In genomic region chr16:97514099-97514940, GRCm38 (mm10) we compare ENCODE assay signal across 34 mouse cellular contexts. TPM values are rescaled to one million over a fixed set of nuclear protein-coding genes. Genes with fewer than 3 reads are reported as not detected.
DNase-seq lines count a peak whose midpoint lies in the region; ATAC-seq lines count a peak whose summit lies in the region.
"Had no signal": no experiment of that assay in that cellular context is flagged by ENCODE, and none has a peak within 500 bp of the region (broad histone marks: within the 10 kb centered on the region; RNA-seq: fewer than 3 reads in every experiment).

Gene Fam3b, minus strand, starts transcription at chr16:97514816.

- H3K9ac ChIP-seq in lung, embryonic 16.5 days (ENCODE audit: low read length), result no peak within 1 kb of the TSS
- no peak within 1 kb of the TSS for H3K9ac ChIP-seq in intestine, embryonic 16.5 days (ENCODE audit: low read depth, low read length)
- H3K9ac ChIP-seq in midbrain, embryonic 15.5 days, result no peak within 1 kb of the TSS
- H3K9ac ChIP-seq: forebrain, embryonic 12.5 days; forebrain, postnatal 0 days; heart, embryonic 15.5 days; limb, embryonic 15.5 days; liver, embryonic 13.5 days; lung, embryonic 15.5 days; midbrain, embryonic 13.5 days; stomach, embryonic 15.5 days had no signal

- no peaks in the 10 kb centered on the region for H3K4me1 ChIP-seq in lung, embryonic 16.5 days (replicated peaks; ENCODE audit: control insufficient read depth, insufficient read depth, low read length)
- H3K4me1 ChIP-seq in intestine, embryonic 16.5 days (ENCODE audit: control insufficient read depth, insufficient read depth, low read length), result peaks cover 9% of the 10 kb centered on the region; the same call in 1 of the 2 replicates
- no peaks in the 10 kb centered on the region for H3K4me1 ChIP-seq in midbrain, embryonic 15.5 days
- H3K4me1 ChIP-seq: forebrain, embryonic 12.5 days; limb, embryonic 15.5 days; midbrain, embryonic 13.5 days; stomach, embryonic 15.5 days had no signal

- H3K4me3 ChIP-seq in lung, embryonic 16.5 days (ENCODE audit: low read length), result no peak within 1 kb of the TSS
- no peak within 1 kb of the TSS for H3K4me3 ChIP-seq in intestine, embryonic 16.5 days (ENCODE audit: low read length)
- H3K4me3 ChIP-seq in midbrain, embryonic 15.5 days, result no peak within 1 kb of the TSS
- H3K4me3 ChIP-seq: erythroblast, embryonic 14.5 days; forebrain, embryonic 12.5 days; heart, embryonic 15.5 days; limb, embryonic 10.5 days; limb, embryonic 15.5 days; liver, embryonic 13.5 days; lung, embryonic 15.5 days; midbrain, embryonic 13.5 days; stomach, embryonic 15.5 days had no signal

- H3K4me2 ChIP-seq in lung, embryonic 16.5 days (ENCODE audit: low read depth, low read length), result no peak within 1 kb of the TSS
- no peak within 1 kb of the TSS for H3K4me2 ChIP-seq in intestine, embryonic 16.5 days (ENCODE audit: low read depth, low read length)
- no peak within 1 kb of the TSS for H3K4me2 ChIP-seq in midbrain, embryonic 15.5 days
- H3K4me2 ChIP-seq: forebrain, embryonic 12.5 days; heart, embryonic 15.5 days; limb, embryonic 15.5 days; liver, embryonic 13.5 days; lung, embryonic 15.5 days; midbrain, embryonic 13.5 days; stomach, embryonic 15.5 days had no signal

- no peaks in the 10 kb centered on the region for H3K9me3 ChIP-seq in lung, embryonic 16.5 days (ENCODE audit: control insufficient read depth, low read length)
- H3K9me3 ChIP-seq in intestine, embryonic 16.5 days (ENCODE audit: control insufficient read depth, low read length), result no peaks in the 10 kb centered on the region
- H3K9me3 ChIP-seq in midbrain, embryonic 15.5 days, result no peaks in the 10 kb centered on the region
- H3K9me3 ChIP-seq: forebrain, embryonic 12.5 days; heart, embryonic 15.5 days; limb, embryonic 10.5 days; limb, embryonic 15.5 days; liver, embryonic 13.5 days; lung, embryonic 15.5 days; midbrain, embryonic 13.5 days; stomach, embryonic 15.5 days had no signal

- no peaks in the 10 kb centered on the region for H3K36me3 ChIP-seq in lung, embryonic 16.5 days (ENCODE audit: control insufficient read depth, insufficient read depth, low read length)
- no peaks in the 10 kb centered on the region for H3K36me3 ChIP-seq in intestine, embryonic 16.5 days (ENCODE audit: control insufficient read depth, insufficient read depth, low read length)
- no peaks in the 10 kb centered on the region for H3K36me3 ChIP-seq in midbrain, embryonic 15.5 days (replicated peaks)
- H3K36me3 ChIP-seq: forebrain, embryonic 12.5 days; heart, embryonic 15.5 days; limb, embryonic 10.5 days; limb, embryonic 15.5 days; liver, embryonic 13.5 days; lung, embryonic 15.5 days; midbrain, embryonic 13.5 days; stomach, embryonic 15.5 days had no signal

- H3K27ac ChIP-seq in lung, embryonic 16.5 days (ENCODE audit: low read length), result peak within 1 kb of the TSS; percentile 43
- no peak within 1 kb of the TSS for H3K27ac ChIP-seq in intestine, embryonic 16.5 days (ENCODE audit: low read length)
- H3K27ac ChIP-seq in midbrain, embryonic 15.5 days, result no peak within 1 kb of the TSS
- H3K27ac ChIP-seq: forebrain, embryonic 12.5 days; heart, embryonic 15.5 days; limb, embryonic 10.5 days; limb, embryonic 15.5 days; liver, embryonic 13.5 days; lung, embryonic 15.5 days; midbrain, embryonic 13.5 days; stomach, embryonic 15.5 days had no signal

- ATAC-seq in lung, embryonic 16.5 days (ENCODE audit: low read depth), result peak; percentile 63
- peak; percentile 74 for ATAC-seq in intestine, embryonic 16.5 days
- ATAC-seq in megakaryocyte progenitor cell, adult 5-6 weeks (replicated peaks; ENCODE audit: poor library complexity), result no peak
- ATAC-seq in midbrain, embryonic 15.5 days (replicated peaks), result no peak
- ATAC-seq: activated CD4-positive, CD25-positive, alpha-beta regulatory T cell, adult 4 months; CD4-positive, CD25-positive, alpha-beta regulatory T cell, adult 4 months; forebrain, postnatal 0 days; hindbrain, embryonic 16.5 days; midbrain, embryonic 13.5 days had no signal

- no peaks in the 10 kb centered on the region for H3K27me3 ChIP-seq in lung, embryonic 16.5 days (ENCODE audit: control insufficient read depth, insufficient read depth, low read depth, low read length)
- no peaks in the 10 kb centered on the region for H3K27me3 ChIP-seq in intestine, embryonic 16.5 days (replicated peaks; ENCODE audit: control insufficient read depth, insufficient read depth, low read length)
- H3K27me3 ChIP-seq in midbrain, embryonic 15.5 days (replicated peaks), result no peaks in the 10 kb centered on the region
- H3K27me3 ChIP-seq: forebrain, embryonic 12.5 days; heart, embryonic 15.5 days; limb, embryonic 15.5 days; liver, embryonic 13.5 days; lung, embryonic 15.5 days; midbrain, embryonic 13.5 days; stomach, embryonic 15.5 days had no signal

- no peak for DNase-seq in lung, postnatal 10 days
- peak; percentile 52 for DNase-seq in lung, postnatal 36 days
- DNase-seq in embryo, embryonic 10 days (ENCODE audit: low spot score), result no peak
- DNase-seq: adrenal gland, adult 2 months; adrenal gland, postnatal 36 days; cerebellum, adult 18-20 months; cerebellum, postnatal 10 days; forebrain, postnatal 0 days; kidney, postnatal 14 days; liver, embryonic 13.5 days had no signal

- WGBS in lung, embryonic 16.5 days, result 39% methylated on average over 4 of the region's 4 CpGs
- WGBS in intestine, embryonic 16.5 days, result 59% methylated on average over 4 of the region's 4 CpGs
- 70% methylated on average over 4 of the region's 4 CpGs for WGBS in midbrain, embryonic 15.5 days

RNA-seq across cellular contexts. Expression of gene Fam3b, which starts in this region (rescaled TPM):
- not detected in 2 replicates for polyA plus RNA-seq in lung, embryonic 16.5 days (2015; fragmentation: Nextera tagmentation; extraction: Ambion mirVana)
- 1.3 and 1.7 TPM in 2 replicates for polyA plus RNA-seq in intestine, embryonic 16.5 days (2015; fragmentation: Nextera tagmentation; extraction: Ambion mirVana)
- total RNA-seq in megakaryocyte progenitor cell, adult 5-6 weeks (2015), result 0.84 TPM in 1 of 2 replicates, not detected in the other
- total RNA-seq in megakaryocyte progenitor cell, adult 5-6 weeks (2017), result 0.17 TPM in 1 of 2 replicates, not detected in the other
- polyA plus RNA-seq in midbrain, embryonic 15.5 days (2015; fragmentation: Nextera tagmentation; extraction: Ambion mirVana), result not detected in 2 replicates
- total RNA-seq: adrenal gland, adult 2 months; adrenal gland, postnatal 36 days; forebrain, postnatal 0 days; gastrocnemius, adult 8-10 months; heart, postnatal 25 days; layer of hippocampus, adult 18-20 months; layer of hippocampus, postnatal 25 days; monocyte, adult 5-6 weeks had no signal
- polyA plus RNA-seq: adrenal gland, adult 2 months; brain, embryonic 14.5 days; forebrain, embryonic 12.5 days; forebrain, postnatal 0 days; heart, embryonic 15.5 days; hindbrain, embryonic 11.5 days; hindbrain, embryonic 16.5 days; kidney, embryonic 14.5 days; limb, embryonic 10.5 days; liver, embryonic 13.5 days; lung, embryonic 15.5 days; midbrain, embryonic 13.5 days; neural tube, embryonic 14.5 days had no signal

Comparison
In these comparisons a context has a peak if more than half of its experiments do, and no peak if none do; other contexts are left out.
1. Peak in ATAC-seq and H3K27ac ChIP-seq in lung, embryonic 16.5 days; RNA of the gene not detected or under 1 TPM.